Mouse (Mus musculus) layer of hippocampus, adult 9-11 months (tissue): ENCODE measurements at regions not wholly inside any gene's neighbourhood (a gene's known extent, or its start where the extent isn't known, plus 50 kb on each side); places are given as distances from the start of the nearest gene placed in this dataset.
"Not testable (repeated sequence)": the region's sequence is repeated elsewhere in the genome, so short reads cannot be mapped to it uniquely, and the experiment has no call there.

Experiments used
- DNase-seq: peaks from one replicate; pipeline ENCODE4 v3.0.0; 2022

GRCm38 (mm10) chr2:166310438-166310837 lies 155.0 kb upstream of the Sulf2 start:
- no peak for DNase-seq

DNA sequence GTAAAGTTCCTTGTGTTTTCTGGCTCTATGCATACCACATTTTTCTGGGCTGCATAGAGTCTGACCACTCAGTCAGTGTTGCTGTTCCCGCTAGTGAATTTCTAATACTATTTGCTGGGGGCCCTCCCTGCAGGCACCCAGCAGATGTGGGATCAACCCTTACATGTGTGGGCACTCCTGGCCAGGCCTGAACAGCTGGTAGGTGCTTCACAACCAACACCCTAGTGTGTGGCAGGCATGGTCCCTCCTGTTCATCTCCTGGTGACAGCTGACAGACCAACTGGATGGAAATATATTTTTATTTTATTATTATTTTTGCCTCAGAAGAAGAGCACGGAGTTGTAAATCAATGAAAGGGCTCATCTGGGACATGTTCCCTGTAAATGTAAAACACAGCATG lies 154.4 kb upstream of the Sulf2 start:
- DNase-seq, result no peak

- no peak for DNase-seq
Observed at GRCm38 (mm10) chr2:166307551-166307950, 152.1 kb upstream of the Sulf2 start.

DNA sequence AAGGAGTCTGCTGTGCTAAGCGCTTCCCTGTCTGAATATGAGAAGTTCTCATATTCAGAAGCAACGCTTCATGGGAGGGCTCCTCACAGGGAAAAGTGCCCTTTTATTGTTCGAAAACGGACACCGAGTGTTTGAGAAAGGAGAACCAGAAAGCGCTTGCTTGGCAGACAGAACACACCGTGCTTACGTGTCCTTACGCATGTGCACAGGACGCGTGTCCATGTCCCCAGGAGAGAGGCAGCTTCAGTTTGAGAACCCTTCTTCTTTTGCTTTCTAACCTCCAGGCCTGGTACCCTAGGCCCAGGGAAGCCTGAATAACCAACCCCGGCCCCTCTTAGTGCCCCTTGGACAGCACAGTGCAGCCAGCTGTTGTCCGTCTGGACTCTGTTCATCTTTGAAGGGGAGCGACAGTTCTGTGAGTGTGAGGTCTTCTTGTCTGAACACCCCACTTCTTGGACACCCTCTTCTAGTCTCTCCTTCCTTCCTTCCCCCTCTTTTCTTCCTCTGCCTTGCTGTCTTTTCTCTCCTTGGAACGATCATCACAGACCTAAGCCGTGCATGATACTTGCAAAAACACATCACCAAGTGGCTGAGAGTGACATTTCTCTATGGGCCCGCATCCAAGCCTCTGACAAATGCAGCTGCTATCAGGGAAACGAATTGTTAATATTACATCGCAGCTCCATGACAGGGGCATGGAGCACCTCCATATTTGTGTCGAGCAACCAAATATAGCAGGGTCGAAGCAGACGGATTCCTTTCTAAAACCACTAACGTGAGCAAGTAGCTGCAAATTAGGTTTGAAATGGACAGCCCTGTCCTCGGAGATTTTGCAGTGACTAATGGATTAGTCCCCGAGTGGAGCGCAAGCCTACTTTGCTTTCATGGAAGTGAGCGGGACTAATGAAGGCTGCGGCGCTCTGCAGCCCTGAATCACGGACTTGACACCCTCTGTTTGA lies 149.9 kb upstream of the Sulf2 start:
- DNase-seq, result no peak

GRCm38 (mm10) chr2:166303854-166304253 lies 148.4 kb upstream of the Sulf2 start:
- peak; percentile 15 for DNase-seq

DNA sequence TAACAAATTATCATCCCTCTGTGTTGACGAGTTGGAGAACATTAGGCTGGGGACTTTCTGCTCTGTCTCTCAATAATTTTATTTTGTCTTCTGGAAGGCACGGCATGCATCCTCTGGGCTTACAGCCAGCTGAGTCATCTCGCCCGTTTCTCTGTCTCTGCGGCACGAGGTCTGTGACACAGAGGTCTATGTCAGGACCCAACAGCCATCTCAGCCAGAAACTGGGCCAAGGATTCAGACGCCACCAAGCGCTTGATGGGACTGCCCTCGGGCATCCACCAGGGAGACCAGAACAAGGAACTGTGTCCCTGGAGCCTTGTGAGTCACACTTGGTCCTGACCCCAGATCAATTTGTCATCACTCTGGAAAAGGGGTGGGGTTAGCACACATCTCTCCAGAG lies 145.7 kb upstream of the Sulf2 start:
- DNase-seq, result peak; percentile 70

DNA sequence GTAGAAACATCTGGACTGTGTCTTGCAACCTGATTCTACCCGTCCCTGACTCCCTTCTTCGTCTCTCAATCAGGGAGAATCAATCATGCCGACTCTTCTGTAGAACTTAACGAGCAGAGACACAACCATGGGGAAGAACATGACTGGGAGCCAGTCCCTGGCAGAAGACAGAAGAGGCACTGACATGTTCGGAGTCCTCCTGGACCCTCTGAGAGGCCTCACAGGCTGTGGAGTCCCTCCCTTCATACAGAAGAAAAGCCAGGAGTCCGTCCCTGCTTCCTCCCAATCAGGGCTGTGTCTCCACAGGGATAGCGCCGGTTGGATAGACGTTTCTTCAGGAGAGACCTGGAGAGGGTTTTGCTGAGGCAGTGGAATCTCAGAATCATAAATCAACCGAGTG lies 139.2 kb upstream of the Sulf2 start:
- DNase-seq, result no peak

DNA sequence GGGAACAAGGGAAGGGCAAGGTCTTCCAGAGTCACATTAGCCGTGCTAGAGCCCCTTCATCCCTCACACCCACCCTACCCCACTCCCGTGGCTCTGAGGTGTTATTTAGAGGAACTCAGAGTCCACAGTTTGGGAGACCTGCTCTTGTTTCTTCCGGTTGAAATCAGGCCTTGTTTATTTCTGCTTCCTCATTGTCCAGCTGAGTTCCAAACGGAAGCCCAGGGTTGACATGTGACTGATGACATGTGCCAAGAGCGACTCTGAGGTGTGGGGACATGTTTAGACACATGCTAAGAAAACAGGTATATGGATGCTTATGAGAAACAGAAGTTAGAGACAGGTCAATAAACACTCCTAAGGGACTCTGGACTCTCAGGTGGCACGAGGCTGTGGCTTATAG lies 137.5 kb upstream of the Sulf2 start:
- DNase-seq, result no peak

DNA sequence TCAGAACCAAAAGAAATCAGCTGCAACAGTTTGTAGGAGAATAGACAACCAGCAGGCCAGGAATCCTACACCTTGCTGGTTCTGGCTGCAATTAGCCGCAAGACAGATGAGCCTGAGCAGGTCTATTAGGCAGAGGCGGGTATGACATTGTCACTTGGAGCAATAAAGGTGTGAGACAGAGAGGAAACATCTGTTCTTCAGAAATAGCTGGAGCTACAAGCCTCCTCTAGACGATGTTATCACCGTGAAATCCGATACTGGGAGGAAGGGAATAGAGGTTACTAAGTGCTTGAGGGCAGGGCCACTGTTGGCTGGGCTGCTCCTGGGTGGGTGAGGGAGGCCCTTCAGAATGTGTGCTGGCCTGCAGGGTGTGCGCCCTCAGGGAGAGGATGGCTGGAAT lies 135.8 kb upstream of the Sulf2 start:
- DNase-seq, result no peak

DNA sequence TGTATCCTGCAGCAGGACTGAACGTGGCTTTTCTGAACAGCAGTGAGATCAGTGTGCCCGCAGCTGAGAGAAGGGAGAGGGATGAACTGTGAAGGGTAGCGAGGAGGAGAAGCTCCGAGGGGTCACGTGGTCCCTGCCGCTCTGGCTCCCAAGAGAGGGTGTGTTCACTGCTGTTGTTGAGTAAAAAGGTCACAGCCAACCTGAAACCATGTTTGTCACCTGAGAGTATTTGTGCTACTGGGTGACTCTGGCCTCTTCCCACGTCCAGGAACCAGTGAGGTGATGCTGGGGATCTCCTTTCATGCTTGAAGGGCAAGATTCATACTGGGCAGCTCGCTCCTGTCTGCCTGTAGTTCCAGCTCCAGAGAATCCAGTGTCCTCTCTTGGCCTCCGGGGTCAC lies 135.4 kb upstream of the Sulf2 start:
- DNase-seq, result no peak

DNA sequence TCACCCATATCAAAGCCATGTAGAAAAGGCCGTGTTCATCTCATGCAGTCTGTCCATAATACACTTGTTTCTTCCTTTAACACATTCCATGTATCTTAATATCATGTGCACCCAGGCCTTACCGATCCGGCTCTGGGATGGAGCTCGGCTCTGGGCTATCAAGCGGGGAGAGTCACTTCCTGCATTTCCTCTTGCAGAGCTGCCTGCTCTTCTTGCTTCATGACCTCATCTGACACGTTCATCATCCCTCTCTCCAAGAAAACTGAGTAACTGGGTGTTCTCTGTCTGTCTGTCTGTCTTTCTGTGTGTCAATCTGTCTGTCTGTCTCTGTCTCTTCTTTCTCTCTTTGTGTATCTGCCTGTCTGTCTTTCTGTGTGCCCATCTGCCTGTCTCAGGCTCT lies 133.7 kb upstream of the Sulf2 start:
- DNase-seq, result no peak

DNA sequence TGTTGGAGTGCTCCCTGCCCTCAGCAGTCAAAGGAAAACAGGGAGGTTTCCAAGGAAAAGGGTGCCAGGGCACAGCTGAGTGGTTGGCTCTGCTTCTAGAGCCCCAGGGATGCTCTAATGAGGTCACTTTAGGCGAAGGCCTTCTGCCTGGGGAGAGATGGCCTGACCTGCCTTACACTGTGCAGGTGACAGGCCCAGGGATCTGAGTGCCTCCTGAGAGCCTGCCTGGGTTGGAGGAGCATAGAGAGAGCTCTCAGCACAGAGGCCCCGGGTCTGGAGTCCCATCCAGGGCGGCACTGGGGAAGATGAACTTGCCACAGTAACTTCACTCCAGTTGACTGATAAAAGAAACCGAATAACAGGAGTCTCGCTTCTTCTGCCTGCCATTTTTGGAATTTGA lies 125.7 kb upstream of the Sulf2 start:
- not testable (repeated sequence) for DNase-seq

- no peak for DNase-seq
Observed at GRCm38 (mm10) chr2:166280651-166281127, 125.2 kb upstream of the Sulf2 start.

GRCm38 (mm10) chr2:166279676-166280075 lies 124.2 kb upstream of the Sulf2 start:
- no peak for DNase-seq

DNA sequence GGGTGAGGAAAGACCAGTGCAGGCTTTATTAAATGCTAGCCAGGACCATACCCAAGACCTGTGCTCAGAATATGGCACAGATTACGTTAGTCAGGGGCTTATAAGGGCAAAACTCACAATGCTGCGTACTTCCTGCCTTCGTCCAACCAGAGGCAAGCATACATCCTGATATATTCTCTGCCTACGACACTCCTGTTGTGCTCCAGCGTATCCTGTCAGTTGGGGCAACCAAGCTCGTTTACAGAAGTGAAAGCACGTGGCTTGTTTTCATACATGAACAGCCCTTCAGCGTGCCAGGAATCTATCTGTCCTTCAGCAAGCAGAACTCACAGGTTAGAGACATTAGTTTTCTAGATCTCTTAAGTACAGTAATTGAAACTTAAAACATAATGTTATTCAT lies 119.9 kb upstream of the Sulf2 start:
- DNase-seq, result no peak

DNA sequence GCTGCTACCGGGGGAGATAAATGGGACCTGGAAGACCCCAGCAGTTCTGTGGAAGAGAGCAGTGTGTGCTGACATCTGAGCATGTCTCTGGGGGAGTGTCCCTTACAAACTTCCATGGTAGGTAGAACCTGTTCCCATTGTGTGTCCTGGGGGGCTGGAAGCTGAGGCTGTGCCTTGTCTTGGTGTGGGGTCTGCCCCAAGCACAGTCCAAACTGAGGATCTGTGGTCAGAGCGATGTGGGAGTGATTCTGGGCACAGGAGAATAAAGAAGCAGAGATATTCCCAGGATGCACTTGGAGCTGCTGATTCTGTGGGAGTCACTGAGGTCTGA lies 118.5 kb upstream of the Sulf2 start:
- no peak for DNase-seq

GRCm38 (mm10) chr2:166273312-166274015 lies 118.0 kb upstream of the Sulf2 start:
- DNase-seq, result no peak

- no peak for DNase-seq
Observed at GRCm38 (mm10) chr2:166272841-166273240, 117.4 kb upstream of the Sulf2 start.

- DNase-seq, result no peak
Observed at GRCm38 (mm10) chr2:166272190-166272543, 116.7 kb upstream of the Sulf2 start.

GRCm38 (mm10) chr2:166271373-166272189 lies 116.1 kb upstream of the Sulf2 start:
- DNase-seq, result peak; percentile 22

GRCm38 (mm10) chr2:166270007-166270406 lies 114.5 kb upstream of the Sulf2 start:
- DNase-seq, result no peak

GRCm38 (mm10) chr2:166266915-166267314 lies 111.5 kb upstream of the Sulf2 start:
- DNase-seq, result no peak

DNA sequence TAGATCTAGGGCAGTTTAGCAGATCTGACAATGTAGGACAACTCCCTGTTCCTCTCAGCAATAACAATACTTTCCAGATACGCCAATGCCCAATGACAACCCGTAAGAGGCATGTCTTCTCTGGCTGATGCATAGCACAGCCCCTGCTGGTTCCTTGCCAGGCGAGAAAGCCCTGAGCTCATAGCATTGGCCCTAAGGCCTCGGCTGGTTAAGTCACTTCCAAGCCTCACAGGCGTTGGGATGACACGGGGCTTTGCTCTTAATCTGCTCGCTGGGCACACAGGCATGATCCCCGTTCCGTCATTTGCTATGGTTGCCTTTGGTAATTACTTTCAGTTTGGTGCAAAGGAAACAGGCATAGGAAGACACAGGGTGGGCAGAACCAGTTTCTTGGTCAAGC lies 111.0 kb upstream of the Sulf2 start:
- no peak for DNase-seq
